Mouse (Mus musculus) thymus, adult 18-20 months (tissue): Measurements from ENCODE around the gene Zfp3.

Experiments used
- DNase-seq, 2 experiments: peaks; one replicate each; pipeline ENCODE4 v3.0.0; 2022; ENCODE audit warnings: mixed read lengths in 2 of 2

Zfp3 gene

DNA sequence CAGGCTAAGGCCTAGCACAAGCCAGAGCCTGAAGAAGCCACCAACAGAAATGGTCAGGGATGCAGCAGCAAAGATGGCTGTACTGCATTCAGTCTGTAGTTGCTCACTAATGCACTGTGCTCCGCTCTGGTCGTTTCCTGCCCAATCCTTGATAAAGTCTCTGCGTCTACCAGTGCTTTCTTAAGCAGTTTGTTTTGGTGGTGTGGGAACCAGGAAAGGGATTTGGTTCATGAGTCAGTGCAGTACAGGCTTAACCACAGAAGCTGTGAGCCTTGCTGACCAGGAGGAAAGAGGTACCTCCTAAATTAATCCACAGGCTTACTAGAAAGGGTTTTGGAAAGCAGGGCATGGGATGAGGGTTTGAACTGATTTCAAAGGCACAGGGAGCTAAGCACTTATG is 44.1 kb downstream of the Zfp3 start:
- DNase-seq = no peak

GRCm38 (mm10) chr11:70809011-70809410 is 45.0 kb downstream of the Zfp3 start:
- no peak for DNase-seq

DNA sequence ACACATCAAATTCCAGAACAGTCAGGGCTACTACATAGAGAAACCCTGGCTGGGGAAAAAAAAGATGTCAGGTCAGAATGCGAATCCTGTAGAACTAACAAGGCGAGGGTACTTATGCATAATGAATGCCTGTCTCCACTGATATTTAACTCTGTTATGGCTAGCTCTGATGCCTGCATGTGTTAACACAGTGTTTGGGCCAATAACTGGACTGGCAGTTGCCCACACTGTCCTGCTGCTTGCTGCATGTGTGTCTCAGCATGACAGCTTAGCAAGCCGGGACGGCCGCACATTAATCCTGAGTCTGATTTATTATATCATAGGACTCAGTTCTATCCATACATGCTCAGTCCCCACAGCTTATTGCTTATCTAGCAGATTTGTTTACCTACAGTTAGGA is 47.0 kb downstream of the Zfp3 start:
- DNase-seq = no peak

GRCm38 (mm10) chr11:70811471-70812240 is 47.6 kb downstream of the Zfp3 start:
- no peak for DNase-seq

GRCm38 (mm10) chr11:70812365-70812764 is 48.4 kb downstream of the Zfp3 start, which contains the start of gene Scimp:
Scimp (minus strand) TSS chr11:70812586.
- DNase-seq = no peak

- DNase-seq = no peak
These were observed 51.1 kb downstream of the Zfp3 start for GRCm38 (mm10) chr11:70815071-70815470.

- peak in 1 of 2 experiments; percentile 20 for DNase-seq
These were observed 51.6 kb downstream of the Zfp3 start for GRCm38 (mm10) chr11:70815498-70816078.

- DNase-seq = no peak
These were observed 52.8 kb downstream of the Zfp3 start for GRCm38 (mm10) chr11:70816770-70817169.

- DNase-seq = no peak
These were observed 56.1 kb downstream of the Zfp3 start for GRCm38 (mm10) chr11:70820120-70820519.

DNA sequence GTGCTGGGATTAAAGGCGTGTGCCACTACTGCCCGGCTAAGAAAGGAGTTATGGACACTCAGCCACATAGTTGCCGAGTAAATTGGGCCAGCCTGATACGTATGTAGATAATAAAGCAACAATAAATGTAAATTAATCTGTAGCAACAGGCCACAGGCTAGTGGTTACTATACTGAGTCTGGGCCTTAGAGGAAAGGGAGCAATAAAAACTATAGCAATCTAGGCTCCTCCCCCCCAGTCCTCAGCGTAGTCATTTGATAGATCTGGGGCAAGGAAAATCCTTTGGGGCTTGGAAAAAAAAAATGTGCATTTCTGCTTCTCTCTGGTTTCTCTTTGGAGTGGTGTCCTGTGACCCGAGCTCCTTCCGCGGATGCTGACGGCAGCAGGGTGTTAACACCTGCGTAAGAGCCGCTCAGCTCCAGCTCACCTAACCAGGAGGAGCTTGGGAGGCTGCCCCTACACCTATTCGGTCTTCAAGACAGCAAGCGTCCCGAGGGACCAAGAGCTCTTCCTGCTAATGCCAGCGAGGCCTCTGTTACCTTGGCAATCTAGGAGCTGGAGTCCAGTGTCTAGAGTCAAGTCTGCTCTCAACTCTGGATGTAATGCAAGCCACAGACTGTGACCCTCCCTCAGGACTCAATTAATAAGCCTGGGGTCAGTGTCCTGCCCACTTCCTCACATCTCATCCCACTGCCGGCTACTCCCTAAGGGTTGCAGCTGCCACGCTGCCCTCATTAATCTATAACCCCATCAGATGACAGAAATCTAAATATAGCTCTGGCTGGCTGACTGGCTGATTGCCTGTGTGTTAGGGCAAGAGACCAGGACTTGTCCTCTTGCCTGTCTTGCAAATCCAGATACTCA is 58.0 kb downstream of the Zfp3 start:
- DNase-seq = no peak
